Mouse (Mus musculus) CH12.LX (cell line): ENCODE measurements around the gene Zfp950. TPM values are rescaled to one million over a fixed set of nuclear protein-coding genes. Genes with fewer than 3 reads are reported as not detected.

Source experiments
- DNase-seq: peaks from one replicate; pipeline ENCODE4 v3.0.0-alpha.2; 2013; ENCODE audit errors: extremely low read depth
- H3K27ac ChIP-seq: 2 replicates; pipeline ENCODE4 v1.5.1; 2012; ENCODE audit warnings: low read depth, mild to moderate bottlenecking, control low read depth, moderate library complexity; ENCODE audit not compliant: insufficient read depth
- H3K27me3 ChIP-seq: replicated peaks from 2 replicates; pipeline ENCODE3; 2012; ENCODE audit warnings: inconsistent platforms
- H3K36me3 ChIP-seq, 2 experiments: replicated peaks in 1 of 2; 2 replicates each; pipeline versions ENCODE3 to v1.6.1; 2012; ENCODE audit warnings: inconsistent platforms in 1 of 2, low read length in 1 of 2, mild to moderate bottlenecking in 1 of 2, mixed read lengths in 1 of 2, moderate library complexity in 1 of 2; ENCODE audit not compliant: control insufficient read depth in 1 of 2, insufficient read depth in 1 of 2
- H3K4me1 ChIP-seq, 2 experiments: 2 replicates each; pipeline ENCODE4 v1.6.1; 2012; ENCODE audit warnings: inconsistent platforms in 1 of 2, moderate library complexity in 1 of 2; ENCODE audit not compliant: insufficient read depth in 2 of 2, control insufficient read depth in 1 of 2
- H3K4me2 ChIP-seq: 2 replicates; pipeline ENCODE4 v1.6.1; 2012; ENCODE audit warnings: low read depth, mild to moderate bottlenecking, control low read depth; ENCODE audit not compliant: poor library complexity, insufficient read depth, severe bottlenecking
- H3K4me3 ChIP-seq, 3 experiments: fragments of 150-350 bp in 1 of 3; sonication (generic) in 1 of 3; replicated peaks in 1 of 3; 2 replicates each; pipeline versions ENCODE3 to v1.5.1; 2011 to 2012; ENCODE audit warnings: low read depth in 2 of 3, low read length in 2 of 3, mild to moderate bottlenecking in 2 of 3, moderate library complexity in 2 of 3, control low read depth in 1 of 3, improper control_type of control experiment in 1 of 3, inconsistent platforms in 1 of 3, mixed read lengths in 1 of 3; ENCODE audit not compliant: poor library complexity in 1 of 3
- H3K79me2 ChIP-seq: replicated peaks from 2 replicates; pipeline ENCODE4 v1.6.1; 2012; ENCODE audit warnings: mild to moderate bottlenecking, moderate library complexity; ENCODE audit not compliant: control insufficient read depth, poor library complexity, insufficient read depth, severe bottlenecking; ENCODE audit errors: extremely low read depth
- H3K9ac ChIP-seq: 2 replicates; pipeline ENCODE4 v1.6.1; 2012; ENCODE audit warnings: low read depth, mild to moderate bottlenecking, control low read depth, moderate library complexity; ENCODE audit not compliant: insufficient read depth
- H3K9me3 ChIP-seq: replicated peaks from 2 replicates; pipeline ENCODE3; 2012; ENCODE audit warnings: low read length, inconsistent platforms, mixed read lengths
- E2F4 ChIP-seq: IDR thresholded peaks from 2 replicates; pipeline ENCODE4 v1.6.1; 2011; ENCODE audit warnings: low read depth, low read length, improper control_type of control experiment; ENCODE audit not compliant: insufficient replicate concordance
- EP300 ChIP-seq: IDR thresholded peaks from 2 replicates; pipeline ENCODE4 v1.6.1; 2011; ENCODE audit warnings: low read length, improper control_type of control experiment
- IRF4 ChIP-seq: IDR thresholded peaks from 2 replicates; pipeline ENCODE4 v1.6.1; 2014; ENCODE audit warnings: low read depth, mild to moderate bottlenecking, inconsistent platforms, low read length, improper control_type of control experiment
- JUN ChIP-seq: IDR thresholded peaks from 2 replicates; pipeline ENCODE4 v1.6.1; 2011; ENCODE audit warnings: low read depth, mild to moderate bottlenecking, low read length, improper control_type of control experiment, moderate library complexity; ENCODE audit not compliant: insufficient read depth
- JUND ChIP-seq: conservative IDR thresholded peaks from 2 replicates; pipeline ENCODE4 v1.6.1; 2011; ENCODE audit warnings: low read depth, low read length, improper control_type of control experiment
- KAT2A ChIP-seq: IDR thresholded peaks from 2 replicates; pipeline ENCODE4 v1.6.1; 2012; ENCODE audit warnings: low read length, improper control_type of control experiment, inconsistent platforms; ENCODE audit not compliant: insufficient replicate concordance
- MAFK ChIP-seq: IDR thresholded peaks from 2 replicates; pipeline ENCODE4 v1.6.1; 2011; ENCODE audit warnings: low read length, improper control_type of control experiment; ENCODE audit not compliant: insufficient replicate concordance
- MAZ ChIP-seq: IDR thresholded peaks from 2 replicates; pipeline ENCODE4 v1.6.1; 2012; ENCODE audit warnings: low read depth, mild to moderate bottlenecking, inconsistent platforms, low read length, improper control_type of control experiment, moderate library complexity
- MYC ChIP-seq: IDR thresholded peaks from 2 replicates; pipeline ENCODE4 v1.6.1; 2011; ENCODE audit warnings: low read depth, mild to moderate bottlenecking, improper control_type of control experiment, low read length
- POLR2A ChIP-seq: IDR thresholded peaks from 2 replicates; pipeline ENCODE4 v1.6.1; 2011; ENCODE audit warnings: low read depth, mild to moderate bottlenecking, improper control_type of control experiment, low read length
- POLR2AphosphoS2 ChIP-seq: IDR thresholded peaks from 2 replicates; pipeline ENCODE4 v1.6.1; 2011; ENCODE audit warnings: low read depth, low read length, improper control_type of control experiment
- TBP ChIP-seq: conservative IDR thresholded peaks from 2 replicates; pipeline ENCODE4 v1.6.1; 2011; ENCODE audit warnings: low read depth, low read length, improper control_type of control experiment
- USF1 ChIP-seq: IDR thresholded peaks from 2 replicates; pipeline ENCODE4 v1.6.1; 2014; ENCODE audit warnings: low read depth, mild to moderate bottlenecking, inconsistent platforms, low read length, improper control_type of control experiment
- ZC3H11A ChIP-seq: IDR thresholded peaks from 2 replicates; pipeline ENCODE4 v1.6.1; 2012; ENCODE audit warnings: low read depth, mild to moderate bottlenecking, inconsistent platforms, low read length, improper control_type of control experiment
- ZNF384 ChIP-seq: IDR thresholded peaks from 2 replicates; pipeline ENCODE4 v1.6.1; 2012; ENCODE audit warnings: low read depth, low read length, improper control_type of control experiment, inconsistent platforms
- dilution Hi-C: fragments of 300-500 bp; cut with MboI; formaldehyde crosslinking; loops from 2 replicates; pipeline ENCODE4 v1.14.3; 2020; ENCODE audit warnings: low sequenced_read_pairs; ENCODE audit not compliant: extremely low pct_unique_long_range_greater_than_20kb, extremely low pct_ligation_motif_present
- in situ Hi-C: fragments of 300-500 bp; cut with MboI; formaldehyde crosslinking; loops from 3 replicates; pipeline ENCODE4 v1.14.3; 2019; ENCODE audit warnings: low sequenced_read_pairs, low pct_ligation_motif_present, low pct_unique_long_range_greater_than_20kb, mixed read lengths
- polyA plus RNA-seq: library from polyadenylated mRNA; unstranded; fragments of >175 nt; gene quantifications from 2 replicates; pipeline ENCODE4 v1.2.1, GENCODE M21; 2012; ENCODE audit warnings: low read depth; ENCODE audit not compliant: insufficient read length
- total RNA-seq, 2 experiments: library from RNA; depleted of rRNA; stranded (reverse); fragments of 300-350 nt in 1 of 2; fragments of >200 nt in 1 of 2; gene quantifications; 2 replicates each; pipeline ENCODE4 v1.2.3; 2012 to 2014

Zfp950 gene
- total and polyA plus RNA-seq, 3 experiments, result 6.1 to 11.1 (median 10.8) TPM

DNA sequence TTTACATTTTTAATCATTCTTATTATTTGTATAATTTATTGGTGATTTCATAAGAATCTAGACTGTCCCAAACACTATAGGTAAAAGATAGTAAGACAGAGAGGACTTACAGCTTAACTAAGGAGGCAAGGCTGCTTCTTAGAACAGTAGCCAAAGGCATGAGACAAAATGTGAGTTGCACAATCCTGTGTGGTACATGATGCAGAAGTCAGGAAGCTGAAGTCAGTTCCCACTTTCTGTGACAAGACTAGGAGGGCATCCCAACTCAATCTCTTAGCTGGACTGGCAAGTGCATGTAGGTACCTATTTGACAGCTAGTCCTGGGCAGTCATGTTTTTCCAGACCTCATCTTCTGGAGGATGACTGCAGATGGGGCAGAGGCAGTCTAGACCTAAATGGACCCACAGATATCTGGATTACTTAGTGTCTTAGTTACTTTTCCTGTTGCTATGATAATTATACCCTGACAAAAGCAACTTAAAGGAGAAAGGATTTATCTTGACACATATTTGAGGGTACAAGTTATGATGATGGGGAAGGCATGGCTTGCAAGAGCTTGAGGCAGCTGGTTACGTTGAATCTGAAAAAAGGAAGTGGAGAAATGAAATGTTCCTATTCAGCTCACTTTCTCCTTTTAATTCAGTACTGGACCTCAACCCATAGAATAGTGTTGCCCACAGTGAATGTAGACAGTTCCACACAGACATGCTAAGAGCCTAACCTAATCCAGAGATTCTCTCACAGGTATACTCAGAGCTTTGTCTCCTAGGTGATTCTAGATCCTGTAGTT, 123.0 kb downstream of the Zfp950 start:
- Histone ChIP-seq H3K27ac (no peak overlapping the region), H3K79me2 (no peaks in the 10 kb centered on the region), H3K4me2 (no peak overlapping the region), H3K36me3 (peaks cover 0 to 5% of the 10 kb centered on the region in 2 experiments), H3K4me3 (no peak overlapping the region), H3K4me1 (peaks cover 0 to 9% of the 10 kb centered on the region in 2 experiments; a peak in 1 of 4 replicates), H3K9ac (no peak overlapping the region), H3K9me3 (no peaks in the 10 kb centered on the region), H3K27me3 (no peaks in the 10 kb centered on the region)
- dilution Hi-C loops, result no loop called here
- TF ChIP-seq EP300 (peak; percentile 27; the same call in 1 of the 2 replicates), ZC3H11A (no peak)
- in situ Hi-C loops, result no loop called here
- DNase-seq, result no peak

DNA sequence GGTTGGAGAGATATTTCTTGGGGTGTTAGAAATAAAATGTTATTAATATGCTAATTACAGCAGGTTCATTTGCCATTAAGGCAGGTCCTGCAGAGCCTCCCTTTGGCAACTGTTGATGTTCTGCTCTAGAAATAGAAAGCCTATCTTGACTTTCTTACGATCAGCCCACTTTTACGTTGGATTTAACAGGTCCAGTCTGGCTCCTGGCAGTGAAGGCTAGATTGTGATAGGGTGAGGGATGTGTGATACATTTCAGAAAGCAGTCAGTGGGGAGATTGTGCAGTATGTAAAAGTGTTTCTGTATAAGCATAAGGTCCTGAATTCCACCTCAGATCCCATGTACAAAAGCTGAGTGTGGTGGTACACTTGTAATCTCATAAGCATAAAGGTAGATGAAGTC, 131.4 kb downstream of the Zfp950 start:
- dilution Hi-C loops, result no loop called here
- no peak overlapping the region for H3K4me2 ChIP-seq

More for the DNA sequence above, 131.4 kb downstream of the Zfp950 start:
- no peak overlapping the region for H3K4me3 ChIP-seq
- no peaks in the 10 kb centered on the region for H3K79me2 ChIP-seq
- no peak for TF ChIP-seq IRF4
- TF ChIP-seq MYC, result no peak
- TF ChIP-seq USF1, result no peak
- TF ChIP-seq MAZ, result no peak
- no peak for TF ChIP-seq TBP
- no peak for TF ChIP-seq POLR2A
- no peak for TF ChIP-seq MAFK
- TF ChIP-seq KAT2A, result no peak
- TF ChIP-seq ZNF384, result no peak
- no peak for TF ChIP-seq E2F4
- no peak for TF ChIP-seq ZC3H11A
- TF ChIP-seq POLR2AphosphoS2, result no peak
- TF ChIP-seq JUND, result no peak
- no peak for TF ChIP-seq JUN
- H3K4me1 ChIP-seq, result peaks cover 1 to 13% of the 10 kb centered on the region in 2 experiments; a peak in 3 of 4 replicates
- H3K27ac ChIP-seq, result no peak overlapping the region
- H3K9ac ChIP-seq, result no peak overlapping the region
- no peaks in the 10 kb centered on the region for H3K27me3 ChIP-seq
- in situ Hi-C loops, result no loop called here
- no peaks in the 10 kb centered on the region for H3K9me3 ChIP-seq
- peaks cover 0 to 15% of the 10 kb centered on the region in 2 experiments for H3K36me3 ChIP-seq
- no peak for DNase-seq

Other genes starting within 250 kb of the Zfp950 start
- gene Gm7102, start 35.5 kb upstream of the Zfp950 start, total RNA-seq (2012; rRNA removed), result 0.08 TPM in 1 of 2 replicates, not detected in the other
- 0.28 and 0.31 TPM in 2 replicates for gene Gm7102, start 35.5 kb upstream of the Zfp950 start, total RNA-seq (2014; rRNA removed)
- gene Gm7102, start 35.5 kb upstream of the Zfp950 start, polyA plus RNA-seq, result 0.78 and 2.1 TPM in 2 replicates
- not detected in 2 replicates for gene Gm6020, start 43.0 kb upstream of the Zfp950 start, total RNA-seq (2012; rRNA removed)
- not detected in 2 replicates for gene Gm6020, start 43.0 kb upstream of the Zfp950 start, total RNA-seq (2014; rRNA removed)
- gene Gm6020, start 43.0 kb upstream of the Zfp950 start, polyA plus RNA-seq, result not detected in 2 replicates
- gene Csf2ra, start 87.6 kb upstream of the Zfp950 start, total RNA-seq (2012; rRNA removed), result 3.9 and 4.3 TPM in 2 replicates
- gene Csf2ra, start 87.6 kb upstream of the Zfp950 start, total RNA-seq (2014; rRNA removed), result 2.3 and 2.9 TPM in 2 replicates
- gene Csf2ra, start 87.6 kb upstream of the Zfp950 start, polyA plus RNA-seq, result 6.6 and 10.4 TPM in 2 replicates
- gene Gm21060, start 156.2 kb upstream of the Zfp950 start, total RNA-seq (2012; rRNA removed), result 15.0 TPM in 1 of 2 replicates, not detected in the other
- gene Gm21060, start 156.2 kb upstream of the Zfp950 start, total RNA-seq (2014; rRNA removed), result not detected in 2 replicates
- 1.9 and 3.0 TPM in 2 replicates for gene Gm21060, start 156.2 kb upstream of the Zfp950 start, polyA plus RNA-seq